Mouse (Mus musculus): Measurements from ENCODE around the gene Zcchc7.

DNA sequence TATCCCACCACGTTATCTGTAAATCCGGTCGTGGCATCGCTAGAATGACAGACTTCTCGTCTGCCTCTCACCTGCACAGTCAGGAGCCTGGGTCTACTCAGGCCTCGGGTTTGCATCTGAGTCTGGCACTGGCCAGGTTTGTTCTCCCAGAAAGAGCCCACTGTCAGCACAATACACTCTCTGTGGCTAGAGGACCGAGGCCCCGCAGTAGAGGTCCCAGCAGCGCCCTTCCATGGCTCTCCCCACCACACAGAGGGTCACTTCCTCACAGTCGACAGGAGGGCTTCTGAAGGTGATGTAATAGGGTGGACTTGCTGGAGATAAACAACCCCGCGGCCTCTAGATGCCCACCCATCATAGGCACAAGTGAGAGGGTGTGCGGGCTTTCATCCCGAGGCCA lies 218.2 kb downstream of the Zcchc7 start:
- no peak for TF ChIP-seq GATA1 (IDR thresholded peaks at IDR 0.05; ENCODE audit: borderline replicate concordance, low read length)
- no peak for TF ChIP-seq FLI1 (IDR thresholded peaks at IDR 0.05; ENCODE audit: low read length)

Measured in megakaryocyte, embryonic 14.5 days (primary cell).